Mouse (Mus musculus): ENCODE data around the gene Ptgfr. TPM values are rescaled to one million over a fixed set of nuclear protein-coding genes. Genes with fewer than 3 reads are reported as not detected.

Gene Ptgfr
- polyA plus RNA-seq, 1 experiment from 2014 or later: 0.93 TPM

- ATAC-seq (replicated peaks; ENCODE audit: insufficient number of reproducible peaks, low FRiP score, low TSS enrichment, low read depth): no peak
These were observed 3.3 kb upstream of the Ptgfr start for GRCm38 (mm10) chr3:151840688-151841087.

GRCm38 (mm10) chr3:151838372-151838771 is 942 bp upstream of the Ptgfr start:
- no peaks in the 10 kb centered on the region; the same call in 1 of the 2 replicates for H3K4me1 ChIP-seq (ENCODE audit: control insufficient read depth, insufficient read depth, low read length)
- no peak overlapping the region for H3K4me2 ChIP-seq (ENCODE audit: low read depth, low read length)
- H3K4me3 ChIP-seq (ENCODE audit: low read depth, low read length): no peak overlapping the region
- no peaks in the 10 kb centered on the region for H3K9me3 ChIP-seq (replicated peaks; ENCODE audit: control insufficient read depth, low read length)
- ATAC-seq (replicated peaks; ENCODE audit: insufficient number of reproducible peaks, low FRiP score, low TSS enrichment, low read depth): no peak
- no peak for DNase-seq (ENCODE audit: low spot score)
- H3K9ac ChIP-seq (replicated peaks; ENCODE audit: low read length): no peak overlapping the region
- H3K36me3 ChIP-seq (replicated peaks; ENCODE audit: control insufficient read depth, insufficient read depth, low read depth, low read length): no peaks in the 10 kb centered on the region
- no peaks in the 10 kb centered on the region for H3K27me3 ChIP-seq (ENCODE audit: control insufficient read depth, insufficient read depth, low read length)
- H3K27ac ChIP-seq (replicated peaks; ENCODE audit: low read depth, low read length): no peak overlapping the region
- 45% methylated on average over 6 of the region's 6 CpGs for WGBS

More at GRCm38 (mm10) chr3:151840688-151841087, 3.3 kb upstream of the Ptgfr start:
- Histone ChIP-seq H3K27ac (replicated peaks; ENCODE audit: low read depth, low read length) (no peak overlapping the region), H3K4me2 (ENCODE audit: low read depth, low read length) (no peak overlapping the region), H3K4me3 (ENCODE audit: low read depth, low read length) (no peak overlapping the region), H3K9ac (replicated peaks; ENCODE audit: low read length) (no peak overlapping the region), H3K36me3 (replicated peaks; ENCODE audit: control insufficient read depth, insufficient read depth, low read depth, low read length) (no peaks in the 10 kb centered on the region), H3K4me1 (ENCODE audit: control insufficient read depth, insufficient read depth, low read length) (no peaks in the 10 kb centered on the region; the same call in 1 of the 2 replicates), H3K27me3 (ENCODE audit: control insufficient read depth, insufficient read depth, low read length) (no peaks in the 10 kb centered on the region), H3K9me3 (replicated peaks; ENCODE audit: control insufficient read depth, low read length) (no peaks in the 10 kb centered on the region)
- 81% methylated on average over 3 of the region's 3 CpGs for WGBS
- no peak for DNase-seq (ENCODE audit: low spot score)

- H3K4me3 ChIP-seq (ENCODE audit: low read depth, low read length): peak overlapping the region; percentile 49
- H3K27me3 ChIP-seq (ENCODE audit: control insufficient read depth, insufficient read depth, low read length): no peaks in the 10 kb centered on the region
- WGBS: 40% methylated on average over 9 of the region's 9 CpGs
- H3K4me2 ChIP-seq (ENCODE audit: low read depth, low read length): peak overlapping the region; percentile 94
- no peak for DNase-seq (ENCODE audit: low spot score)
- H3K27ac ChIP-seq (replicated peaks; ENCODE audit: low read depth, low read length): no peak overlapping the region
- no peaks in the 10 kb centered on the region for H3K9me3 ChIP-seq (replicated peaks; ENCODE audit: control insufficient read depth, low read length)
- no peak for ATAC-seq (replicated peaks; ENCODE audit: insufficient number of reproducible peaks, low FRiP score, low TSS enrichment, low read depth)
- H3K36me3 ChIP-seq (replicated peaks; ENCODE audit: control insufficient read depth, insufficient read depth, low read depth, low read length): no peaks in the 10 kb centered on the region
- H3K9ac ChIP-seq (replicated peaks; ENCODE audit: low read length): no peak overlapping the region
- H3K4me1 ChIP-seq (ENCODE audit: control insufficient read depth, insufficient read depth, low read length): no peaks in the 10 kb centered on the region; the same call in 1 of the 2 replicates
These were observed 319 bp upstream of the Ptgfr start for GRCm38 (mm10) chr3:151837749-151838148.

GRCm38 (mm10) chr3:151836451-151836850 is 979 bp downstream of the Ptgfr start:
- no peaks in the 10 kb centered on the region; the same call in 1 of the 2 replicates for H3K4me1 ChIP-seq (ENCODE audit: control insufficient read depth, insufficient read depth, low read length)
- ATAC-seq (replicated peaks; ENCODE audit: insufficient number of reproducible peaks, low FRiP score, low TSS enrichment, low read depth) (no peak; the same call in 1 of the 2 replicates), DNase-seq (ENCODE audit: low spot score) (no peak)
- H3K4me2 ChIP-seq (ENCODE audit: low read depth, low read length): peak overlapping the region; percentile 94
- H3K9me3 ChIP-seq (replicated peaks; ENCODE audit: control insufficient read depth, low read length): no peaks in the 10 kb centered on the region
- H3K27me3 ChIP-seq (ENCODE audit: control insufficient read depth, insufficient read depth, low read length): no peaks in the 10 kb centered on the region
- peak overlapping the region; percentile 63; the same call in 1 of the 2 replicates for H3K9ac ChIP-seq (replicated peaks; ENCODE audit: low read length)
- WGBS: 5% methylated on average over 5 of the region's 5 CpGs
- peak overlapping the region; percentile 49 for H3K4me3 ChIP-seq (ENCODE audit: low read depth, low read length)
- H3K27ac ChIP-seq (replicated peaks; ENCODE audit: low read depth, low read length): no peak overlapping the region
- no peaks in the 10 kb centered on the region for H3K36me3 ChIP-seq (replicated peaks; ENCODE audit: control insufficient read depth, insufficient read depth, low read depth, low read length)

- H3K27ac ChIP-seq (replicated peaks; ENCODE audit: low read depth, low read length): no peak overlapping the region
- ATAC-seq (replicated peaks; ENCODE audit: insufficient number of reproducible peaks, low FRiP score, low TSS enrichment, low read depth): no peak
- H3K27me3 ChIP-seq (ENCODE audit: control insufficient read depth, insufficient read depth, low read length): no peaks in the 10 kb centered on the region
- H3K9me3 ChIP-seq (replicated peaks; ENCODE audit: control insufficient read depth, low read length): no peaks in the 10 kb centered on the region
- 62% methylated on average over 3 of the region's 3 CpGs for WGBS
- H3K4me1 ChIP-seq (ENCODE audit: control insufficient read depth, insufficient read depth, low read length): no peaks in the 10 kb centered on the region; the same call in 1 of the 2 replicates
- H3K36me3 ChIP-seq (replicated peaks; ENCODE audit: control insufficient read depth, insufficient read depth, low read depth, low read length): no peaks in the 10 kb centered on the region
- no peak overlapping the region for H3K9ac ChIP-seq (replicated peaks; ENCODE audit: low read length)
- no peak for DNase-seq (ENCODE audit: low spot score)
- no peak overlapping the region for H3K4me2 ChIP-seq (ENCODE audit: low read depth, low read length)
- no peak overlapping the region for H3K4me3 ChIP-seq (ENCODE audit: low read depth, low read length)
These were observed 1.6 kb downstream of the Ptgfr start for GRCm38 (mm10) chr3:151835831-151836230.

- no peak for ATAC-seq (replicated peaks; ENCODE audit: insufficient number of reproducible peaks, low FRiP score, low TSS enrichment, low read depth)
- DNase-seq (ENCODE audit: low spot score): no peak
These were observed 9.3 kb downstream of the Ptgfr start for GRCm38 (mm10) chr3:151827950-151828610.

GRCm38 (mm10) chr3:151819811-151820210 is 17.6 kb downstream of the Ptgfr start:
- Histone ChIP-seq H3K4me1 (ENCODE audit: control insufficient read depth, insufficient read depth, low read length) (no peaks in the 10 kb centered on the region), H3K4me2 (ENCODE audit: low read depth, low read length) (no peak overlapping the region), H3K9ac (replicated peaks; ENCODE audit: low read length) (no peak overlapping the region), H3K36me3 (replicated peaks; ENCODE audit: control insufficient read depth, insufficient read depth, low read depth, low read length) (no peaks in the 10 kb centered on the region), H3K27me3 (ENCODE audit: control insufficient read depth, insufficient read depth, low read length) (no peaks in the 10 kb centered on the region), H3K4me3 (ENCODE audit: low read depth, low read length) (no peak overlapping the region), H3K9me3 (replicated peaks; ENCODE audit: control insufficient read depth, low read length) (no peaks in the 10 kb centered on the region), H3K27ac (replicated peaks; ENCODE audit: low read depth, low read length) (no peak overlapping the region)
- DNase-seq (ENCODE audit: low spot score) (no peak), ATAC-seq (replicated peaks; ENCODE audit: insufficient number of reproducible peaks, low FRiP score, low TSS enrichment, low read depth) (no peak)
- WGBS: 60% methylated on average over 4 of the region's 4 CpGs

More at GRCm38 (mm10) chr3:151827950-151828610, 9.3 kb downstream of the Ptgfr start:
- WGBS: 64% methylated on average over 11 of the region's 11 CpGs
- no peaks in the 10 kb centered on the region for H3K27me3 ChIP-seq (ENCODE audit: control insufficient read depth, insufficient read depth, low read length)
- no peak overlapping the region for H3K27ac ChIP-seq (replicated peaks; ENCODE audit: low read depth, low read length)
- no peak overlapping the region for H3K4me2 ChIP-seq (ENCODE audit: low read depth, low read length)
- H3K9ac ChIP-seq (replicated peaks; ENCODE audit: low read length): no peak overlapping the region
- H3K4me3 ChIP-seq (ENCODE audit: low read depth, low read length): no peak overlapping the region
- no peaks in the 10 kb centered on the region for H3K36me3 ChIP-seq (replicated peaks; ENCODE audit: control insufficient read depth, insufficient read depth, low read depth, low read length)
- H3K9me3 ChIP-seq (replicated peaks; ENCODE audit: control insufficient read depth, low read length): no peaks in the 10 kb centered on the region
- no peaks in the 10 kb centered on the region for H3K4me1 ChIP-seq (ENCODE audit: control insufficient read depth, insufficient read depth, low read length)

- WGBS: 81% methylated on average over 6 of the region's 6 CpGs
- H3K27ac ChIP-seq (replicated peaks; ENCODE audit: low read depth, low read length): no peak overlapping the region
- H3K9me3 ChIP-seq (replicated peaks; ENCODE audit: control insufficient read depth, low read length): no peaks in the 10 kb centered on the region
- H3K4me1 ChIP-seq (ENCODE audit: control insufficient read depth, insufficient read depth, low read length): no peaks in the 10 kb centered on the region
- DNase-seq (ENCODE audit: low spot score) (peak; percentile 57), ATAC-seq (replicated peaks; ENCODE audit: insufficient number of reproducible peaks, low FRiP score, low TSS enrichment, low read depth) (no peak; the same call in 1 of the 2 replicates)
- H3K9ac ChIP-seq (replicated peaks; ENCODE audit: low read length): no peak overlapping the region
- no peaks in the 10 kb centered on the region for H3K27me3 ChIP-seq (ENCODE audit: control insufficient read depth, insufficient read depth, low read length)
- H3K4me3 ChIP-seq (ENCODE audit: low read depth, low read length): no peak overlapping the region
- no peaks in the 10 kb centered on the region for H3K36me3 ChIP-seq (replicated peaks; ENCODE audit: control insufficient read depth, insufficient read depth, low read depth, low read length)
- H3K4me2 ChIP-seq (ENCODE audit: low read depth, low read length): no peak overlapping the region
These were observed 19.2 kb downstream of the Ptgfr start for GRCm38 (mm10) chr3:151818265-151818664.

Measured in embryonic facial prominence, embryonic 11.5 days (tissue).